Mouse (Mus musculus): Measurements from ENCODE around the gene Chpf.

DNA sequence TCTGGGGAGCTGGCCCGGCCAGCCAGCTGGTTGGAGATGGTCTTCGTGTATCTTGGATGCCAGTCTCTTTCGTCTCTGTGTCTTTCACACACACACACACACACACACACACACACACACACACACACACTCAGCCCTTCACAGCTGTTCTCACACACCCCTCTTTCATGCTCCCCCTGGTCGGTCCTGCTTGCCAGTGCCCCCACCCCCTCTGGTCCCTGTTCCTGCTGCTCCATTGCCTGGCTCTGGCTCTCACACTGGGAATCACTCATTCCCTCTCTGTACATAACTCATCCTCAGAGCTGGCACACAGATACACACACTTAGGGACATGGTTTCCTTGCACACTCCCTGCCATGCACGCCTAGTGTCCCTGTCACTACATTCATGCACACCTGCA lies 27.2 kb downstream of the Chpf start:
- TF ChIP-seq CTCF (IDR thresholded peaks at IDR 0.05; ENCODE audit: extremely low read depth, insufficient read length, insufficient replicate concordance, low read depth, low read length) (no peak), POLR2A (IDR thresholded peaks at IDR 0.05; ENCODE audit: low read depth, low read length) (no peak)
